Mouse (Mus musculus): ENCODE measurements around the gene Prune2.

Prune2 gene

GRCm38 (mm10) chr19:17180506-17180905 is 224.6 kb downstream of the Prune2 start:
- peak in 1 of 2 experiments; percentile 71 for DNase-seq (ENCODE audit: low spot score in 2 of 2)

GRCm38 (mm10) chr19:17194730-17195129 is 238.8 kb downstream of the Prune2 start:
- no peak for DNase-seq (ENCODE audit: low spot score in 2 of 2)

- DNase-seq (ENCODE audit: low spot score in 2 of 2), result no peak
These were observed 243.1 kb downstream of the Prune2 start for GRCm38 (mm10) chr19:17199059-17199458.

- DNase-seq (ENCODE audit: low spot score in 2 of 2), result no peak
These were observed 251.2 kb downstream of the Prune2 start for GRCm38 (mm10) chr19:17207141-17207540.

- DNase-seq (ENCODE audit: low spot score in 2 of 2), result no peak
These were observed 254.6 kb downstream of the Prune2 start for GRCm38 (mm10) chr19:17210541-17210940.

- DNase-seq (ENCODE audit: low spot score in 2 of 2), result no peak
These were observed 259.1 kb downstream of the Prune2 start for GRCm38 (mm10) chr19:17214896-17215520.

GRCm38 (mm10) chr19:17218195-17218594 is 262.3 kb downstream of the Prune2 start:
- no peak for DNase-seq (ENCODE audit: low spot score in 2 of 2)

- DNase-seq (ENCODE audit: low spot score in 2 of 2), result no peak
These were observed 267.9 kb downstream of the Prune2 start for GRCm38 (mm10) chr19:17223801-17224200.

GRCm38 (mm10) chr19:17225570-17226083 is 269.7 kb downstream of the Prune2 start:
- DNase-seq (ENCODE audit: low spot score in 2 of 2), result no peak

- DNase-seq (ENCODE audit: low spot score in 2 of 2), result no peak
These were observed 270.2 kb downstream of the Prune2 start for GRCm38 (mm10) chr19:17226096-17226495.

- no peak for DNase-seq (ENCODE audit: low spot score in 2 of 2)
These were observed 274.1 kb downstream of the Prune2 start for GRCm38 (mm10) chr19:17230013-17230412.

- DNase-seq (ENCODE audit: low spot score in 2 of 2), result no peak
These were observed 282.6 kb downstream of the Prune2 start for GRCm38 (mm10) chr19:17238471-17238870.

GRCm38 (mm10) chr19:17240170-17241077 is 284.5 kb downstream of the Prune2 start:
- DNase-seq (ENCODE audit: low spot score in 2 of 2), result peak in 1 of 2 experiments; percentile 14

- peak in 1 of 2 experiments; percentile 36 for DNase-seq (ENCODE audit: low spot score in 2 of 2)
These were observed 285.3 kb downstream of the Prune2 start for GRCm38 (mm10) chr19:17241206-17241605.

- DNase-seq (ENCODE audit: low spot score in 2 of 2), result no peak
These were observed 287.0 kb downstream of the Prune2 start for GRCm38 (mm10) chr19:17242962-17243361.

- DNase-seq (ENCODE audit: low spot score in 2 of 2), result no peak
These were observed 288.6 kb downstream of the Prune2 start for GRCm38 (mm10) chr19:17244544-17244943.

- DNase-seq (ENCODE audit: low spot score in 2 of 2), result no peak
These were observed 291.5 kb downstream of the Prune2 start for GRCm38 (mm10) chr19:17247352-17247925.

- DNase-seq (ENCODE audit: low spot score in 2 of 2), result no peak
These were observed 293.8 kb downstream of the Prune2 start for GRCm38 (mm10) chr19:17249691-17250090.

- no peak for DNase-seq (ENCODE audit: low spot score in 2 of 2)
These were observed 294.9 kb downstream of the Prune2 start for GRCm38 (mm10) chr19:17250801-17251200.

GRCm38 (mm10) chr19:17251453-17251852 is 295.5 kb downstream of the Prune2 start:
- DNase-seq (ENCODE audit: low spot score in 2 of 2), result no peak

GRCm38 (mm10) chr19:17252845-17253244 is 296.9 kb downstream of the Prune2 start:
- no peak for DNase-seq (ENCODE audit: low spot score in 2 of 2)

GRCm38 (mm10) chr19:17255511-17255910 is 299.6 kb downstream of the Prune2 start:
- no peak for DNase-seq (ENCODE audit: low spot score in 2 of 2)
